Mouse (Mus musculus): Measurements from ENCODE around the gene Scn5a. TPM values are rescaled to one million over a fixed set of nuclear protein-coding genes. Genes with fewer than 3 reads are reported as not detected.

The Scn5a gene
- total RNA-seq, 1 experiment from 2014 or later, result not detected

DNA sequence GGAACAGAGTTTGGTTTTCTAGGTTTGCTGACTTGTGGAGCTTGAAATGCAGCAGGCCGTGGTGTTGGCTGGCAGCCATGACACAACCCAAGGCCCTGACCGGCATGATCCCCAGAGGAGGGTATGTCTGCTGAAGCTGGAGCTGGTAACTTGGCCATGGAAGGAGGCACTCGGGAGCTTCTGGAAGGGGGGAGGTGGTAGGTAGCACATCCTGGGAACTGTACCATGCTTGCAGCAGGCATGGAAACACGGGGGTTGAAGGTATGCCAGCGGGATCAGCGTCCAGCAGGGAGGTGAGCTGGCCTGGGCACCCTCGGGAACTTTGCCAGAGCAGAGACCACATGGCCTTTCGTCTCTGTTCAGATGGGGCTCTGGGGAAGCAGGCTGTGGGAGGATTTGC, 55.5 kb downstream of the Scn5a start:
- ATAC-seq (replicated peaks in 1 of 2; ENCODE audit: insufficient read depth in 1 of 2, low FRiP score in 2 of 2, low TSS enrichment in 1 of 2, low read depth in 1 of 2, poor library complexity in 2 of 2, severe bottlenecking in 2 of 2), result no peak

DNA sequence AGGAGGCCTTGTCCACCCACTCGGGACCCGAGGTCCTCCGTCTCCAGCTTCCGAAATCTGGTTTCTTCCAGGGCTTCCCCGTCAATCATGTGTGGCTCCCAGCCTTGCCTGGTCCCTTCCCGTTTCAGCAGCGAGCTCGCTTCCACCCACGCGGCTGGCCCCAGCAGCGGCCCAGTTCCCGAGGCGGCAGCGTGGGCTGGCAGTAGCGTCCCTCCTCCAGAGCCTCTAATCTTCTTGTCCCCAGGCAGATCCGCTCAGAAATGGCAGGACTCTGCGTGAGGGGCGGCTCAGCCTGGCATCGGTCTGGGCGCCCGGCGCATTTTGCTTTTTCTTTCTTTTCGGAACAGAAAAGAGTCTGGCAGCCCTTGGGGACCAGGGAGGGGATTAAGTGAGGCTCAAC, 59.7 kb downstream of the Scn5a start:
- ATAC-seq (replicated peaks in 1 of 2; ENCODE audit: insufficient read depth in 1 of 2, low FRiP score in 2 of 2, low TSS enrichment in 1 of 2, low read depth in 1 of 2, poor library complexity in 2 of 2, severe bottlenecking in 2 of 2), result no peak

DNA sequence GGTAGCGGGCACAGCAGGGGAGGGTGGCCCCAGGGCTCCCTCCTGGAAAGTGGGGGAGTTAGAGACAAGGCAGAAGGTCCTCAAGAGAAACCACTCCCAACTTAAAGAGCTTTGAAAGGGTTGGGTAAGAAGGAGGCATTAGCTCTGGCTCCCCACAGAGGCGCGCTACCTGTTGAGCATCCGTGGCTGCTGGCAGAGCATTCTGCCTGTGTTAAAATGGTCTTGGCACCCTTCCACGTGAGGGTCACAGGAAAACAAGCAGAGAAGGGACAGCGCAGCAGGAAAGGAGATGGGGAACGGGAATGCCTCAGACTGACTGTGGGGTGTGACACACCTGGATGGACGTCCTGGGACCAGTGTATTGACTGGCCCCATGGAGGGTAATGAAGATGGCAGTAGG, 60.6 kb downstream of the Scn5a start:
- ATAC-seq (replicated peaks in 1 of 2; ENCODE audit: insufficient read depth in 1 of 2, low FRiP score in 2 of 2, low TSS enrichment in 1 of 2, low read depth in 1 of 2, poor library complexity in 2 of 2, severe bottlenecking in 2 of 2), result no peak

DNA sequence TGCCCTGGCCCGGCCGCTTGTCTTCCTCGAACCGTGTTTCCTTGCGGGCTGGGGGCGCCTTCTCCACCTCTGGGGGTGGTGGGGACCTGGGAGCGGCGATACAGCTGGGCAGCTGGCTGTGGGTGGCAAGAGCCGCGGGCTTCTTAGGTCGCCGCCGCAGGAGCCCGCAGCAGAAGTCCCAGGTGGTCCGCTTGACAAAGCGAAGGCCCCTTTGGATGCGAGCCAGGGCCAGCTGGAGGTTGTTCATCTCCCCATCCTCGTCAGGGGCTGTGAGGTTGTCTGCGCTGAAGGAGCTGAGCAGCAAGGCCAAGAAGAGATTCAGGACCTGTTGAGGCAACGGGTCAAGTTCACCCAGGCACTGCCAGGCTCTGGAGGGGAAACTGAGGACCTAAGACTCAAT, 61.3 kb downstream of the Scn5a start:
- no peak for ATAC-seq (replicated peaks in 1 of 2; ENCODE audit: insufficient read depth in 1 of 2, low FRiP score in 2 of 2, low TSS enrichment in 1 of 2, low read depth in 1 of 2, poor library complexity in 2 of 2, severe bottlenecking in 2 of 2)

DNA sequence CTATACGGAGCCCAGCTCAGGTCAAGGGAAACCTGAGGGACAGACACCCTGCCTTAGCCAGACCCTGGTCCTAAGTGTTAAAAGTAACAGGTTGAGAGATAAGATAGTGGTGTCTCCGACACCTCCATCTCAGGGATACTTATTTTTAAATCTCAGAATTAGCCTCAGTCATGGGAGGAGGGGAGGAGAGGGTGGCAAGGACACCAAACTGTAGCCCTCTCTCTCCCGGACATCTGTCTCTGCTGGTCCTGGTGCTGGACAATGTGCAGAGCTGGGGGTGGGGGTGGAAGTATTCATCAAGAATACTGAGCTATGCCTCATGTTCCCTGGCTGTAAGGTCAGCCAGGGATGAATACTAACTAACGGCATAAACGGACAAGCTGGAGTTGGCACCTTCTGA, 62.0 kb downstream of the Scn5a start:
- ATAC-seq (replicated peaks in 1 of 2; ENCODE audit: insufficient read depth in 1 of 2, low FRiP score in 2 of 2, low TSS enrichment in 1 of 2, low read depth in 1 of 2, poor library complexity in 2 of 2, severe bottlenecking in 2 of 2), result no peak

DNA sequence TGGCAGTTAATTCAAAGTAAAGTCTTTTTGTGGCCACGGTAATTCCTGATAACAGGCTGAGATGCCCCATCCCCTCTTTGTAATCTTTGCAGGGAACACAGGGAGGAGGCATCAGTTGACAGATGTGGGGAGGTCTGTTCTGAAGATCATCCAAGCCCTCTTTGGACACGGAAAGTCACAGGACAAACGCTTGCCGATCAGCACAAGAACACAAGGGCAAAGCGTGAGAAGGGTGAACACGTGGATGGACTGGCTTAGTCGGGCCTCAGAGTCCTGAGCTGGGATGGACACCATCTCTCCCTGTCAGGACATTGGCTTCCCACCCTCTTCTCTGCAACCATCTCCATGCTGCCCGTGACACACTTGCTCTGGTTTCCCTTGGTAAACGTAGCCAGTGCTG, 63.4 kb downstream of the Scn5a start:
- ATAC-seq (replicated peaks in 1 of 2; ENCODE audit: insufficient read depth in 1 of 2, low FRiP score in 2 of 2, low TSS enrichment in 1 of 2, low read depth in 1 of 2, poor library complexity in 2 of 2, severe bottlenecking in 2 of 2), result no peak

DNA sequence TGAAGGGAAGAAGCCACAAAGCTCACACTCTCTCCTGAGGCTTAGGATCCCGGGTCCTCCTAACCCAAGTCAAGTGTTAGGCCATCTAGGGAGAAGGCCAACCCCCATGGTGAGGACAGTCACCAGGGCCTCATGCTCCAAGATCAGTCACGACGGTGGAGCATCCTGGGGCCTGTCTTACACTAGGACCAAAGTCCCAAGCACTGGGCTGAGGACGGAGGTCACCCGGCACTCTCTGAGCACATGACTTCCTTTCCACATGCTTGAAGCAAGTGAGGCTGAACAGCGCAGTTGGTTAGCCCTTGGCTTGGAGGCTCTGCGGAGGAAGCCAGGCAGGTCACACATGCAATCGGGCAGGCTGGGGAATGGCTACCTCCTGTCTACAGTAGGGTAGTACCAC, 63.8 kb downstream of the Scn5a start:
- ATAC-seq (replicated peaks in 1 of 2; ENCODE audit: insufficient read depth in 1 of 2, low FRiP score in 2 of 2, low TSS enrichment in 1 of 2, low read depth in 1 of 2, poor library complexity in 2 of 2, severe bottlenecking in 2 of 2), result no peak

DNA sequence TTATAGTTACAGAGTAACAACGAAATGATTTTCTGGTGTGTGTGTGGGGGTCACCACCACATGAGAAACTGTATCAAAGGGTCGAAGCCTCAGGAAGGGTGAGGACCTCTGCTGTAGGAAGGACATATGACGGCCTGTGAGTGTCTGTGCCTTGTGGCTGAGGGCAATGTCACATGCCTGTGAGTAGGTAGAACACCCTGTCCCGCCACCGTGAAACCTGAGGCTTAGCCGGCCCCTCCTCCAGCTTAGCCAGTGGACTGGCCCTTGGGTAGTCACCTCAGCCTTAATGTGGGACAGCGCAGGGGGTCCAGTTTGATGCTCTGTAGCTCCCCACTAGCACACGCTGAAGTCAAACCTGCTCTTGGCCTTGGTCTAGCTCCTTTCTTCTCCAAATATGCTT, 65.0 kb downstream of the Scn5a start:
- no peak for ATAC-seq (replicated peaks in 1 of 2; ENCODE audit: insufficient read depth in 1 of 2, low FRiP score in 2 of 2, low TSS enrichment in 1 of 2, low read depth in 1 of 2, poor library complexity in 2 of 2, severe bottlenecking in 2 of 2)

DNA sequence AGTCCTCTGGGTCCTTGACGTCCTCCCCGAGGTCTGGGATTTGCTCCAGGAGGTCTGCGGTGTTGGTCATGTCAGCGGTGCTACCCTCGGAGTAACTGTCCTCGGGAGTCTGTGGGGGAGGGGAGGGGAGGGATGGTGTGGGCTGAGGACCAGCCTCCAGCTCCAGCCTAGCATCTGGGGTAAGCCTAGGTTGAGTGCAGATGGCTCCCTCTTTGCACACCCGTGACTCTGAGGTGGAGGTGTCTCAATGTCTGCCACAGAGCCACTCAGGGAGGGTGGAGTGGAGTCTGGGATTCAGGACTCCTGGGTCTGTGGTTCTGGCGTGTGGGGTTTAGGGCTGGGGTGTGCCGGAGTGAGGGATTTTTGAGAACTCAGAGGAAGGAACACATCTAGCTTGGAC, 65.8 kb downstream of the Scn5a start:
- ATAC-seq (replicated peaks in 1 of 2; ENCODE audit: insufficient read depth in 1 of 2, low FRiP score in 2 of 2, low TSS enrichment in 1 of 2, low read depth in 1 of 2, poor library complexity in 2 of 2, severe bottlenecking in 2 of 2), result no peak

DNA sequence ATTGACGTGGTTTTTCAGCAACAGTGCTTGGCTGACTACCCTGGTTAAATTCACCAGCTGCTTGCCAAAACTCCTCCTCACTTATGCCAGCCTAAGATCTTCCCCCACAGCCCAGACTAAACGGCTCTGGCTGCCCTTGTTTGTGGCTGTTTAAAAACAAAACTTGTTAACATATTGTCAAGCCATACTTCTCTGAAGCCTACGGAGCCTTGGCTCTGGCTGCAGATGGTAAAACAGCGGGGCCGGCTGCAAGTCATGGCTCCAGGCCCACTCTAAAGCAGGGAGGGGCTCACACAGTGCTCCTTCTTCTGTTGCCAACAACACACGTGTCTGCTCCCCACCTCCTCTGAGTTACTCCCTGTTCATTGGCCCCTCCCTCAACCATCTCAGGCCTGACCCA, 67.9 kb downstream of the Scn5a start:
- ATAC-seq (replicated peaks in 1 of 2; ENCODE audit: insufficient read depth in 1 of 2, low FRiP score in 2 of 2, low TSS enrichment in 1 of 2, low read depth in 1 of 2, poor library complexity in 2 of 2, severe bottlenecking in 2 of 2), result no peak

DNA sequence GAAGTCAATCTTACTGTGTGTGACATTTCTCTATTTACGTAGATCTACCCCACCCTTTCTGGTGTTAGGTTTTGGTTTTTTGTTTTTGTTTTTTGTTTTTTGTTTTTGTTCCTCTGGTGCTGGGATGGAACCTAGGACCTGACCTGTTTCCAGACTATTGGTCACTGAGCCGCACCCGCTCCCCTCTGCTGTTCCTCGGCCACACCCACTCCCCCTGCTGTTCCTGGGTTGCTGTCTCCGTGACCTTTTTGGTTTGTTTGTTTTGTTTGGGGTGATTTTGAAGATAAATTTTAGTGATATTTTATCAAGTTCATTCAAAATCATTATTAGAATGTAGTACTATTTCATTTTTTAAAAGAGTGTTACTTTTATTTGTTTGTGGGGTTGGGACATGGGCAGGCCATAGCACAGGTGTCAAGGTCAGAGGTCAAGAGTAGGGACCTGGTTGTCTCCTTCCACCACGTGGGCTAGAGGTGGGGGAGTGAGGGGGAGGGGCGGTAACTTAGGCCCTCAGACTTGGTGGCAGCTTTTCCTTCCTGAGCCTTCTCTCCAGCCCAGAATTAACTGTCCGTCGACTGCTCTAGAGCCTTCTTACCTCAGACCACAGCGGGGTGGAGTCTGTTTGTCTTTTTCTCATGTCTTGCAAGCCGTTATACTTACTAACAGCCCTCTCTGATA, 73.7 kb downstream of the Scn5a start:
- no peak for ATAC-seq (replicated peaks in 1 of 2; ENCODE audit: insufficient read depth in 1 of 2, low FRiP score in 2 of 2, low TSS enrichment in 1 of 2, low read depth in 1 of 2, poor library complexity in 2 of 2, severe bottlenecking in 2 of 2)

DNA sequence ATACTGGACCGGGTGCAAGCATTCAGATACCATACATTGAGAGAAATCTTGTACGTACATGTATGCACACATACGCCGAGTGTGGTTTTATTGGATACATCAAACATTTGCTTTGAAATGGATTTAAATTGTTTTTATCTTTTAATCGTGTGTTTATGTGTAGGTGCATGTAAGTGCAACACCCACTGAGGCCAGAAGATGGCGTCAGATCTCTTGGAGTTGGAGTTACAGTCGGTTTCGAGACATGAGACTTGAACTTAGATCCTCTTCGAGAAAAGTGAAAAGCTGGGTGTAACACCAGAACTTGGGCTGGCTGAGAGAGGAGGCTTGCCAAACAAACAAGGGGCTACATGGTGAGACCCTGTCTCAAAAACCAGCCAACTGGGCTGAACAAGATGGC, 75.2 kb downstream of the Scn5a start:
- no peak for ATAC-seq (replicated peaks in 1 of 2; ENCODE audit: insufficient read depth in 1 of 2, low FRiP score in 2 of 2, low TSS enrichment in 1 of 2, low read depth in 1 of 2, poor library complexity in 2 of 2, severe bottlenecking in 2 of 2)

DNA sequence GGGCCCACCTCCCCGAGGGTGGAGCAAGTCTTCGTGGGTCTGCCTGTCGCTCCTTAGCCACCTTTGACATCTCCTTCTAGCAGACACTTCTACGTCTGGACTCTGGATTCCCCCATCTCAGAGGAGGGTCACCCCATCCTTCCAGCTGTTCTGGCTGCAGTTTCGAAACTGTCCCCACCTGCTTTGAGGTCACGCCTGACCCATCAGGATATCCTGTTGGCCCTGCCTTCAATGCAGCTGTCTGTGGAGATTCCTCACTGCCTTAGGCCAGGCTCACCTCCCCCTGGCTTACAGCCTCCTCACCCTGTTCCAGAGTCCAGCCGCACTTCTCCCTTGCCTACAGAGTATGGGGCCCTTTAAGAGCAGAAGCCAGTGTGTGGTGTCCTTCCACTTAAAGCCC, 79.9 kb downstream of the Scn5a start:
- ATAC-seq (replicated peaks in 1 of 2; ENCODE audit: insufficient read depth in 1 of 2, low FRiP score in 2 of 2, low TSS enrichment in 1 of 2, low read depth in 1 of 2, poor library complexity in 2 of 2, severe bottlenecking in 2 of 2), result 0 out of 4 replicates have a peak, but pooled peaks of 1 of the 2 experiments have one; percentile 14

DNA sequence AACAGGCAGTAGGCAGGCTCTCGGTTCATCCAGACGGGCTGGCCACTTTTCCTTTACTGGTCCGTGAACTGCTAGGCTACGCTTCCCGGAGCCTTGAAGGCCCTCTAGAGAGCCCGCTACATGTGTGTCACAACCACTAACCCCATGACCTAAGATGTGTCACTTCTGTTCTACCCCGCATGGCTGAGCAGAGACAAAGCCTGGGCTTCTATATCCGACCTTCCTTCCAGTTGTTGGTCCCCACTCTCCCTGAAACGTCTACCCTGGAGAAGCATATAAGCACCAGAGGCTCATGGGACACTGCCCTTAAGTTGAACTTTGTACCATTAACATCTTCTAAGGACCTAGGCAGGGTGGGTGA, 80.6 kb downstream of the Scn5a start:
- ATAC-seq (replicated peaks in 1 of 2; ENCODE audit: insufficient read depth in 1 of 2, low FRiP score in 2 of 2, low TSS enrichment in 1 of 2, low read depth in 1 of 2, poor library complexity in 2 of 2, severe bottlenecking in 2 of 2), result no peak

DNA sequence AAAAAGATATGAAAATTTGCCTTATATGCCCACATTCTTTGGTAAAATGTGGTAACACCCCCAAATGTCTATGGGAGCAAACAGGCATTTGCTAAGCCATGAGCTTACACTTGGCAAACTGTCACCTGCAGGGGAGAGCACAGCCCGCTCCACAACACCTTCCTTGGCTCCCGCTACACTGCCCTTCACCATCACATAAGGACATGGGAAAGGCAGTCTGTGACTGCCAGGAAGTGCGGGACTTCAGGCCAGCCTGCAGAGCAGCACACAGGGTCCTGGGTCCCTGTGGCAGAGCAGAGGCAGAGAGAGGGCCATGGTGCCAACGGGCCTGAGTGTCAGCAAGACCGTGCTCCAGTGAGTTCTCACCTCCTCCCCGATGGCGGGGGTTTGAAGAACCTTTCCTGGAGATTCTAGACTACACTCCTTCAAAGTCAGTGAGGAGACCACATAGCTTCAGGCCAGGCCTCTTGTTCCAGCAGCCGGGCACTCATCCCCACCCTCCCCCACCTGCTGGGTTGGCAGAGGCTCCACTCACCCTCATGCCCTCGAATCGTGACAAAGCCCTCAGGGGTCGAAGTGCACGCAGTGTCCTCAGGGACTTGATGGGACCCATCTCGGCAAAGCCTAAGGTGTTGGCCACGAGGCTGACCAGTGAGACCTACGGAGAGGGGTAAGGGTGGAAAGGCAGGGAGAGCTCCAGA, 81.1 kb downstream of the Scn5a start:
- ATAC-seq (replicated peaks in 1 of 2; ENCODE audit: insufficient read depth in 1 of 2, low FRiP score in 2 of 2, low TSS enrichment in 1 of 2, low read depth in 1 of 2, poor library complexity in 2 of 2, severe bottlenecking in 2 of 2), result no peak

DNA sequence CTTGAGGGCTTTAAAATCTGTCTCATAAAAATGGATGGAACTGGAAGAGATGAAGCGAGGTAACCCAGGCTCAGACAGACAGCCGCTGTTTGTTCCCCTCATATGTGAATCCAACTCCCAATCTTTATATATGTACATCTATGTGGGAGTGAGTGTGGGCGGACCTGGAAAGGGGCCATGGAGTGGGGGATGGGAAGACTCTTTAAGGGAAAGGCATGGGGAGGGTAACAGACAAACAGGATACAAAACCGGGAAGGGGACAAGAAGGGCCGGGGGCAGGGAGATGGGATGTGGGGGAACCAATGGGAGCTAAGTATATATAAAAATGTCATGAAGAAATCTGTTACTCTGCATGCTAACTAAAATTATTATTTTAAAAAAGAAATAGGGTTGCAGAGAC, 81.9 kb downstream of the Scn5a start:
- ATAC-seq (replicated peaks in 1 of 2; ENCODE audit: insufficient read depth in 1 of 2, low FRiP score in 2 of 2, low TSS enrichment in 1 of 2, low read depth in 1 of 2, poor library complexity in 2 of 2, severe bottlenecking in 2 of 2), result no peak

DNA sequence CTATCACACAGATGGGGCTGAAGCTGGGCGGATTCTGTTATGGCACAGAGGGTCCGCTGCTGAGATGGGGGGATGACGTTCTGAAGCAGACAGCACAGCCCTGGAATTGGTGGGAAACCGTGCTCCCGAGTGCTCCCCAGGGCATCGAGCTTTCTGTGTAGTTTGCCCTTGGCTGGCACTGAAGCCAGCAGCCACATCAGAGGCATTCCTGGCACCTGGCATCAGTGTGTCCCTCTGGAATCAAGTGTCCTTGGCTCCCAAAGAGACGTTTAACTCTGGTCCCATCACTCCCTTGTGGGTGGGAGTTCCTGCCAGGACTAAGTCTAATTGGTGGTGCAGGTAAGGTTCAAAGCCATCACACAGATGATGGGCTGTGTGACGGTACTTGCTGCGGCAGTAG, 82.5 kb downstream of the Scn5a start:
- ATAC-seq (replicated peaks in 1 of 2; ENCODE audit: insufficient read depth in 1 of 2, low FRiP score in 2 of 2, low TSS enrichment in 1 of 2, low read depth in 1 of 2, poor library complexity in 2 of 2, severe bottlenecking in 2 of 2), result no peak

DNA sequence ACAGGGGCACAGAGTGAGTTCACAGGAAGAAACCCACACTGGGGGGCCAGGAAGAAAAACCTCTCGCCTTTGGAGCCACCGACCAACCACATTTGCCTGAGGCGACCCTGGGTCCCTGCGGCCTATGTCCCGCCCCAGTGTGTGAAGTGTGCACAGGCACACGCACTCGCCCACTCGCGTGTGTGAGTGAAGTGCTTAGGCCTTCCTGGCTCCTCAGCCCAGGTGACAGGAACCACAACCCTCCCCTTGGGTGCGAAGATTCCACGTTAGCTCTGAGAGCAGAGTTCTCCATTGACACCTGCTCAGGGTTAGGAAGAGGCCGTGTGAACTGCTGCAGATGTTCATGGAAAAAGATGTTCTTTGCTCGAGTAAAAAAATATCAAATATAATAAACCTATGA, 93.9 kb downstream of the Scn5a start:
- no peak for ATAC-seq (replicated peaks in 1 of 2; ENCODE audit: insufficient read depth in 1 of 2, low FRiP score in 2 of 2, low TSS enrichment in 1 of 2, low read depth in 1 of 2, poor library complexity in 2 of 2, severe bottlenecking in 2 of 2)

DNA sequence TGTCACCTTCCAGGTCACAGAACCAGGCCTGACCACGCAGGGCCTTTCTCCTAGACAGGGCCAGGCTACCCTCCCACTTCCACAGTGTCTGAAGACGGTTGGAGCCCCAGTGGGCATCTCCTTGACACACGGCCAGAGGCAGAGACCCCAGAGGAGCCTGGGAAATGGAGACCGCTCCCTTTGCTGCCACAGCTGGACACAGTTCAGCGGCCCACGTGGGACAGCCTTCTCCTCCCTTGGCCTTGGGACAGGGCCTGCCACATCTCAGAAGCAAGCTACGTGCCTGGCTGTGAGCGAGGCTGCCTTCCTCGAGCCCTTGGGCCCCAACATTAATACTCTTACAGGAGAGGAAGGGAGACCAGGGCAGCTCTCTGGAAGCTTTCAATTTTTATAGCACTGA, 94.4 kb downstream of the Scn5a start:
- no peak for ATAC-seq (replicated peaks in 1 of 2; ENCODE audit: insufficient read depth in 1 of 2, low FRiP score in 2 of 2, low TSS enrichment in 1 of 2, low read depth in 1 of 2, poor library complexity in 2 of 2, severe bottlenecking in 2 of 2)

Measured in hematopoietic stem cell, adult 5-6 weeks (primary cell).